Comparison of ENCODE assay signal across 8 mouse cellular contexts in the genomic region with DNA sequence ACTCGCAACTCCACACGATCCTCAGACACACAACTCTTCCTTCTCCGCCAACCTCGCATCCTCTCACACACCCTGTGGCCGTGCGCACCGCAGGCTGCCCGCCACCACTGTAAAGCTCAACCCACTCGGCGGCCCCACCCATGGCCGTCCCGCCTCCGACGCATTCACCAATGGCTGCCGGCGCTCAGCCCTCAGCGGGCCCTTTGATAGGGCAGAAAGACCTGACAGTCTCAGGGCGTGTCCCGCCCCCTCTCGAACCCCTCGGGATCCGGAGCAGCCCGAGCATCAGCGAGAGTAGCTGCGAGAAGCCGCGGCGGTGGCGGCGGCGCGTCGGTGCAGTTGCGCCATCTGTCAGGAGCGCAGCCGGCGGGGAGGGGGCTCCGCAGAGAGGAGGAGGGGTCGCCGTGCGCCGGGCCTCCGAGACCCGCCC. TPM values are rescaled to one million over a fixed set of nuclear protein-coding genes. Genes with fewer than 3 reads are reported as not detected.
DNase-seq lines count a peak whose midpoint lies in the region; ATAC-seq and TF ChIP-seq lines count a peak whose summit lies in the region.

No protein-coding gene starts in this region.

- no peaks in the 10 kb centered on the region for H3K9me3 ChIP-seq in megakaryocyte, embryonic 14.5 days

- TF ChIP-seq CTCF in cortical plate, adult 2 months (IDR thresholded peaks at IDR 0.05; ENCODE audit: extremely low read depth, insufficient read depth, low read length) = no peak

- no peaks in the 10 kb centered on the region for H3K27me3 ChIP-seq in megakaryocyte, embryonic 14.5 days (replicated peaks)

- H3K4me1 ChIP-seq in cortical plate, adult 2 months (ENCODE audit: control insufficient read depth, insufficient read depth, low read length) = peaks cover 6% of the 10 kb centered on the region; the same call in 1 of the 2 replicates
- peaks cover 64% of the 10 kb centered on the region for H3K4me1 ChIP-seq in megakaryocyte, embryonic 14.5 days

- peak; percentile 80 for TF ChIP-seq POLR2A in cortical plate, adult 2 months (IDR thresholded peaks at IDR 0.05; ENCODE audit: extremely low read depth, insufficient read depth, low read length)

- peak overlapping the region; percentile 40; the same call in 1 of the 2 replicates for H3K27ac ChIP-seq in cortical plate, adult 2 months (ENCODE audit: insufficient read depth, low read length)

- DNase-seq in gastrocnemius, adult 8-10 months (ENCODE audit: low spot score in 2 of 2) = peak; percentile 88 to 89
- peak; percentile 73 for DNase-seq in hindlimb bud, embryonic 11.5 days (ENCODE audit: extremely low spot score, low read depth, low spot score)
- DNase-seq in left cerebral cortex, adult 8-10 months (ENCODE audit: low spot score in 2 of 2) = peak; percentile 88 to 97
- peak; percentile 99 for DNase-seq in right cerebral cortex, postnatal 10 days (ENCODE audit: low spot score in 2 of 2)
- DNase-seq in urinary bladder, postnatal 25 days (ENCODE audit: low spot score) = peak; percentile 81

- H3K36me3 ChIP-seq in megakaryocyte, embryonic 14.5 days (replicated peaks; ENCODE audit: low read length) = peaks cover 27% of the 10 kb centered on the region

- H3K4me3 ChIP-seq in cortical plate, adult 2 months (ENCODE audit: insufficient read depth, low read length) = peak overlapping the region; percentile 94
- peak overlapping the region; percentile 98 for H3K4me3 ChIP-seq in megakaryocyte, embryonic 14.5 days (replicated peaks)

- ATAC-seq in activated CD4-positive, CD25-positive, alpha-beta regulatory T cell, adult 4 months = peak; percentile 84

RNA-seq across cellular contexts. Expression of gene Fyn, which starts 0.9 kb away (rescaled TPM):
- polyA plus RNA-seq in activated CD4-positive, CD25-positive, alpha-beta regulatory T cell, adult 4 months (2017; shearing (Covaris generic)) = 100 to 1,000 TPM in 1 of 2 experiments, 10 to 100 TPM in 1; 78.3 to 103 TPM
- 106 and 107 TPM in 2 replicates for polyA plus RNA-seq in cortical plate, adult 2 months (2012; rRNA removed)
- 1 to 10 TPM; 2.8 to 7.3 (median 5.7) TPM for total RNA-seq in gastrocnemius, adult 8-10 months (2022)
- 100 to 1,000 TPM; 100 to 111 (median 108) TPM for total RNA-seq in left cerebral cortex, adult 8-10 months (2022)
- polyA plus RNA-seq in megakaryocyte, embryonic 14.5 days (2012; ENCODE audit: insufficient read depth, low replicate concordance) = 43.3 and 55.0 TPM in 2 replicates

Comparison
In these comparisons a context has a peak if more than half of its experiments do, and no peak if none do; other contexts are left out.
1. Peak in every context shown above with its lines: DNase-seq, ATAC-seq, H3K4me3 ChIP-seq and H3K27ac ChIP-seq.